11 mouse cellular contexts compared by ENCODE assay signal in the genomic region with DNA sequence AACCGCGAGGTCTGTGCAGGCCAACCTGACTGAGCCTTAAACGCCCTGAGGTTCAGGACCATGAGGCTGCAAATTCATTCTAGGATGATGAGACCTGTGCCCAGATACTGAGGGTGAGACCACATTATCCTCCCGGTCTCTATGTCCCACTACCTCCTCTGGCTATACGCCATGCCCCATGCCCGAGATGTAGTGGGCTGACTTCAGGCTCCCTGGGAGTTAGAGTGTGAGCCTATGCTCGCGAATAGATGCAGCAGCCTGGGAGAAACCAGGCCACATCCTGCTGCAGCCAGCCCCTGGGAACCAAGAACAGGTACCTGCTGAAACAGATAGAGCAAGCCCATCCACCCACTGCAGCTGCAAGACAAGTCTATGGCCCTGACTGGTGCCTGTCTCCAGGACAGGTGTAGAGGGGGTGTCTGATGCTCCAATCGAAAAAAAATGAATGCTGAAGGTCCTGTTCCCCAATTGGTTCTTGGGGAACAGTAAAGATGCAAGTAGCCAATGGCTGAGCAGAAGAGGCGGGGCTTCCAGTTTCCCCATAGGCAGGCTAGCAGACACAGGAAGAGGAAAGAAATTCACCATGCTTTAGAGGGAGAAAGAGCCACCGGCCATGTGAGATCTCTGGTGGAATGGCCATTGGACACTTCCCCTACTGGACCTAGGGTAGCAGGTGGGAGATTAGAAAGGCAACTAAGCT.
DNase-seq lines count a peak whose midpoint lies in the region; ATAC-seq and TF ChIP-seq lines count a peak whose summit lies in the region.
"Had no signal": no experiment of that assay in that cellular context is flagged by ENCODE, and none has a peak within 500 bp of the region (broad histone marks: within the 10 kb centered on the region; RNA-seq: fewer than 3 reads in every experiment).

No protein-coding gene starts in this region.

- ATAC-seq in intestine, embryonic 14.5 days (replicated peaks; ENCODE audit: low FRiP score, low TSS enrichment, low read depth), result 0 out of 2 replicates have a peak, but pooled peaks have one; percentile 36
- no peak for ATAC-seq in intestine, postnatal 0 days
- ATAC-seq in hindbrain, embryonic 14.5 days (ENCODE audit: low FRiP score), result peak; percentile 68
- ATAC-seq in midbrain, embryonic 16.5 days, result peak; percentile 75

- no peaks in the 10 kb centered on the region for H3K36me3 ChIP-seq in intestine, embryonic 14.5 days (ENCODE audit: control insufficient read depth, insufficient read depth, low read length)
- peaks cover 19% of the 10 kb centered on the region for H3K36me3 ChIP-seq in intestine, postnatal 0 days (ENCODE audit: control insufficient read depth, insufficient read depth)
- no peaks in the 10 kb centered on the region for H3K36me3 ChIP-seq in hindbrain, embryonic 14.5 days (replicated peaks; ENCODE audit: control insufficient read depth, insufficient read depth)
- H3K36me3 ChIP-seq in midbrain, embryonic 16.5 days (ENCODE audit: control insufficient read depth, insufficient read depth, low read length), result no peaks in the 10 kb centered on the region; the same call in 1 of the 2 replicates
- H3K36me3 ChIP-seq: limb, embryonic 13.5 days had no signal

- H3K9ac ChIP-seq in intestine, embryonic 14.5 days (ENCODE audit: low read length), result no peak overlapping the region
- H3K9ac ChIP-seq in intestine, postnatal 0 days (ENCODE audit: low read depth, low read length), result no peak overlapping the region
- H3K9ac ChIP-seq in hindbrain, embryonic 14.5 days, result no peak overlapping the region
- no peak overlapping the region for H3K9ac ChIP-seq in midbrain, embryonic 16.5 days (ENCODE audit: low read depth, low read length)
- H3K9ac ChIP-seq: limb, embryonic 13.5 days had no signal

- no peak for DNase-seq in intestine, embryonic 14.5 days (ENCODE audit: low spot score)
- DNase-seq in embryo, embryonic 10.5 days (ENCODE audit: low spot score), result peak; percentile 36
- no peak for DNase-seq in hindbrain, embryonic 14.5 days (ENCODE audit: low spot score)
- no peak for DNase-seq in layer of hippocampus, adult 8-10 months (ENCODE audit: low spot score in 2 of 2)
- DNase-seq in left cerebral cortex, adult 2 months (ENCODE audit: extremely low spot score in 1 of 2, low spot score in 2 of 2), result no peak
- DNase-seq in lung, postnatal 36 days, result no peak
- DNase-seq: cerebellum, adult 8-10 months; thymus, adult 2 months had no signal

- WGBS in intestine, embryonic 14.5 days, result 48% methylated on average over 11 of the region's 11 CpGs
- WGBS in intestine, postnatal 0 days, result 56% methylated on average over 11 of the region's 11 CpGs
- 50% methylated on average over 11 of the region's 11 CpGs for WGBS in hindbrain, embryonic 14.5 days
- WGBS in midbrain, embryonic 16.5 days, result 48% methylated on average over 11 of the region's 11 CpGs

- H3K4me3 ChIP-seq in intestine, embryonic 14.5 days (ENCODE audit: low read depth, low read length), result no peak overlapping the region
- H3K4me3 ChIP-seq in intestine, postnatal 0 days (ENCODE audit: low read depth, low read length), result no peak overlapping the region
- peak overlapping the region; percentile 6; the same call in 1 of the 2 replicates for H3K4me3 ChIP-seq in hindbrain, embryonic 14.5 days (replicated peaks; ENCODE audit: low read length)
- H3K4me3 ChIP-seq in midbrain, embryonic 16.5 days (ENCODE audit: low read depth, low read length), result peak overlapping the region; percentile 23; the same call in 1 of the 2 replicates
- no peak overlapping the region for H3K4me3 ChIP-seq in left cerebral cortex, adult 2 months
- H3K4me3 ChIP-seq: limb, embryonic 13.5 days had no signal

- no peak for TF ChIP-seq CTCF in intestine, postnatal 0 days (IDR thresholded peaks at IDR 0.05; ENCODE audit: low read depth)
- no peak for TF ChIP-seq CTCF in left cerebral cortex, adult 2 months (IDR thresholded peaks at IDR 0.05)

- intact Hi-C loops in left cerebral cortex, adult 2 months (cut with DNase I), result no loop called here

- no peaks in the 10 kb centered on the region for H3K27me3 ChIP-seq in intestine, embryonic 14.5 days (replicated peaks; ENCODE audit: control insufficient read depth, insufficient read depth, low read length)
- no peaks in the 10 kb centered on the region for H3K27me3 ChIP-seq in intestine, postnatal 0 days (replicated peaks; ENCODE audit: control insufficient read depth, insufficient read depth, low read length)
- no peaks in the 10 kb centered on the region for H3K27me3 ChIP-seq in hindbrain, embryonic 14.5 days (ENCODE audit: control insufficient read depth, insufficient read depth, low read length)
- no peaks in the 10 kb centered on the region for H3K27me3 ChIP-seq in midbrain, embryonic 16.5 days (ENCODE audit: control insufficient read depth, insufficient read depth, low read depth, low read length)

- H3K9me3 ChIP-seq in intestine, embryonic 14.5 days (ENCODE audit: control insufficient read depth, low read length), result no peaks in the 10 kb centered on the region
- H3K9me3 ChIP-seq in intestine, postnatal 0 days (ENCODE audit: control insufficient read depth), result no peaks in the 10 kb centered on the region
- no peaks in the 10 kb centered on the region for H3K9me3 ChIP-seq in hindbrain, embryonic 14.5 days (ENCODE audit: control insufficient read depth, low read length)
- H3K9me3 ChIP-seq in midbrain, embryonic 16.5 days (replicated peaks; ENCODE audit: control insufficient read depth, low read length, poor library complexity, severe bottlenecking), result no peaks in the 10 kb centered on the region
- H3K9me3 ChIP-seq: limb, embryonic 13.5 days had no signal

- H3K4me2 ChIP-seq in intestine, embryonic 14.5 days (ENCODE audit: low read length), result no peak overlapping the region
- H3K4me2 ChIP-seq in intestine, postnatal 0 days (replicated peaks; ENCODE audit: low read depth), result no peak overlapping the region
- H3K4me2 ChIP-seq in hindbrain, embryonic 14.5 days (replicated peaks), result peak overlapping the region; percentile 35
- H3K4me2 ChIP-seq in midbrain, embryonic 16.5 days (ENCODE audit: low read length), result peak overlapping the region; percentile 33
- H3K4me2 ChIP-seq: limb, embryonic 13.5 days had no signal

- no peak overlapping the region for H3K27ac ChIP-seq in intestine, embryonic 14.5 days (ENCODE audit: low read depth)
- no peak overlapping the region for H3K27ac ChIP-seq in intestine, postnatal 0 days (ENCODE audit: low read depth, low read length)
- H3K27ac ChIP-seq in hindbrain, embryonic 14.5 days, result no peak overlapping the region
- H3K27ac ChIP-seq in midbrain, embryonic 16.5 days (ENCODE audit: low read length), result no peak overlapping the region; the same call in 1 of the 2 replicates
- no peak overlapping the region for H3K27ac ChIP-seq in left cerebral cortex, adult 2 months
- H3K27ac ChIP-seq: limb, embryonic 13.5 days had no signal

- H3K4me1 ChIP-seq in intestine, embryonic 14.5 days (replicated peaks; ENCODE audit: control insufficient read depth, insufficient read depth, low read length), result no peaks in the 10 kb centered on the region
- H3K4me1 ChIP-seq in intestine, postnatal 0 days (replicated peaks; ENCODE audit: control insufficient read depth, insufficient read depth, low read length), result no peaks in the 10 kb centered on the region
- peaks cover 1% of the 10 kb centered on the region; the same call in 1 of the 2 replicates for H3K4me1 ChIP-seq in hindbrain, embryonic 14.5 days (replicated peaks; ENCODE audit: control insufficient read depth, insufficient read depth, low read length)
- no peaks in the 10 kb centered on the region for H3K4me1 ChIP-seq in midbrain, embryonic 16.5 days (ENCODE audit: control insufficient read depth, insufficient read depth, low read length)

Comparison
In these comparisons a context has a peak if more than half of its experiments do, and no peak if none do; other contexts are left out.
1. H3K4me2 ChIP-seq: peak in hindbrain, embryonic 14.5 days (single experiment) and midbrain, embryonic 16.5 days (single experiment); none in intestine, embryonic 14.5 days (single experiment) and intestine, postnatal 0 days (single experiment).
2. H3K4me3 ChIP-seq: peak in hindbrain, embryonic 14.5 days (single experiment) and midbrain, embryonic 16.5 days (single experiment); none in intestine, embryonic 14.5 days (single experiment), intestine, postnatal 0 days (single experiment) and left cerebral cortex, adult 2 months (single experiment).